Mouse (Mus musculus) CD4-positive, CD25-positive, alpha-beta regulatory T cell, adult 2 months (primary cell): ENCODE results near the gene Zbtb37.

ENCODE experiments used
- DNase-seq: peaks from one replicate; pipeline ENCODE4 v3.0.0-alpha.2; 2012; ENCODE audit warnings: low read depth, low spot score

Zbtb37 gene

DNA sequence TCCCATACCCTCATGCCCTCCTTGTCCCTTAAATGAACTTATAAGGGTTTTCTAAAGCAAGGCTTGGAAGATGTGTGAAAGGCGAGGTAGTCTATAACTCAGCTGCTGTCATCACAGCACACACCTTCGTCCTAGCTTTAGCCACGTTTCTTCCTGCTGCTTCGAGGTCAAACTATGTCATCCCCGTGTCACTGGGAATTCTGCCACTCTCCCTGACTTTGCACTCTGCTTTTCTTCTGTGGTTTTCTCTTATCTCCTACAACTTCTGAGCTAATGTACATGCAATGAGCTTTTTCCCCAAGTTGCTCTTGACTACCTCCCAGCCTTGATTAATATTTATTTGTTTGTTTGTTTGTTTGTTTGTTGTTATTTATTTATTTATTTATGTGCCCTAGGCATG lies 54.6 kb downstream of the Zbtb37 start:
- DNase-seq = no peak

DNA sequence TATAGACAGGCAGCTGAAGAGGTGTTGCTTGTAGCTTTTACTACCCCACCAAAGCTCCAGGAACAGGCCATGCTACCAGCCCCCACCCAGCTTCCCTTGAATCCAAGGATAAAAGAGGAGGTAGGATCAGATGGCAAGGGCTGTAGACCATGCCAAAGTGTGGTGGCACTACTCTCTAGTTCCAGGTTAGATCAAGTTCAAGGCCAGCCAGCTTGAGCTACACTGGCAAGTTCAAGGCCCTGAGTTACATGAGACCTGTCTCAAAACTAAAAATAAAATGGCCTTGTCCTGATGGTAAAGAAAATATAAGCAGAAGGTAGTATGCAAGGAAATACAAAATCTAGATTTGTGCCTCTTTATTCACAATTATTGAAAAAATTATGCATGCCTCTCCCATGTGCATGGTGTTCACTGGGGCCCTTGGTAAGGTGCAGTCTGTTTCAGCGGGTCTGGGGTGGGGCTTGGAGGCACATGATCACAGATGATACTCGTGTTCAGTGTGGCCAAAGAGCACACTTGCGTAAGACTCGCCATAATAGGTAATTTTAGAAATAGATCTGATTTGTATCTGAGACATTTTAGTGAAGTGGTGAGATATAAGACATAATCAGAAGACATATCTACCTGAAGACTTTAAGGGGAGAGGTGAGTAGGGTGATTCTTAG lies 56.4 kb downstream of the Zbtb37 start, which contains the start of gene Serpinc1:
Gene Serpinc1 (plus strand): TSS at position 515 of the 665 bp plus-strand sequence.
- no peak for DNase-seq

DNA sequence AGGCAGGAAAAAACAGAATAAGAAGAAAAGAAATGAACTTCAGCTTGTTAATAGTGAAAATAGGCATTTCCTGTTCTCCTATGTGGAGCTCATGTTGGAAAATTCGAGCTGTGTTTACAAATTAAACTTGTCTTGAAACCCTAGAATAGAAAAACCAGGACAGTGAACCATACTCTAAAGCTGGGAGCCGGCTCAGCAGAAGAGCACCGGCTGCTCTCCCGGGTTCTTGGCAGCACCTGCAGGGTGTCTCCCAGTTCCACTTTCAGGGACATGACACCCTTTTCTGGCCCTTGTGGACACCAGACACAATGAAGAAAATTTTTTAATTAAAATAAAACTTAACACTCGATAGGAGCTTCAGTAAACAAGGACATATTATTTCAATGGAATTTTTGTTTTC lies 66.0 kb downstream of the Zbtb37 start:
- no peak for DNase-seq

DNA sequence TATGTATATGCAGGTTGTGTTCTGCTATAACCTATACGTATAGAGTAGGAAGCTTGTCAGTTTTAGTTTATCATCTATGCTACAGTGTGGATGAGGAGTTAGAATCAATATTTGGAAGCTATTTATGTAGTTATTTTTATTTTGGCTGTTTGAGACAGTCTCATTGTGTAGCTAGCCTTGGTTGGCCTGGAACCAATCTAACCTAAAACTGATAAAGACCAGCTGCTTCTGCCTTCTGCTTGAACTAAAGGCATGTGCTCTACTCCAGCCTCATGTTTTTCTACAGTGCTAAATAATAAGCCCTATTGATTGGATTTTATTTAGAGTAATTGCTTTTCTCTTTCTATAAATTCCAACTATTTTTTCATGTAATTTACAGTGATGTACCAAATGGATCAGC lies 67.4 kb downstream of the Zbtb37 start:
- DNase-seq = no peak

DNA sequence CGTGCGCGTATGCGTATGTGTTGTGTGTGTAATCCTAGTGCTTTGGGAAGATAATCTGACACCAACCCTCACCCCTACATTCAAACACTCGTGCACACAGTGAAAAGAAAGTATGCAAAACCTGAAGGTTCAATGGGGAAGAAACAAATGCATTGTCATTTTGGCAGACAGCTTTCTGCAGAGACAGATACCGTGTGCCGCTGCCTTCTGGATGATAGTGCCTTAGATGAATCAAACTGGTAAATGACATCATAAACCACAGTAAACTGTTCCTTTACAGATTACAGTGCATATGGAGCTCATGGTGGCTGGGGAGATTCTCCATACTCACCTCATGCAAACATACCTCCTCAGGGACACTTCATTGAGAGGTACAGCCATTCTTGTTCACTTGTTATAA lies 71.5 kb downstream of the Zbtb37 start:
- DNase-seq = no peak
